Mouse (Mus musculus) MEL (cell line): Measurements from ENCODE around the gene Rab26. TPM values are rescaled to one million over a fixed set of nuclear protein-coding genes. Genes with fewer than 3 reads are reported as not detected.

Experiments
- DNase-seq: peaks from one replicate; pipeline ENCODE4 v3.0.0; 2011; ENCODE audit warnings: low read depth, low spot score
- H3K27ac ChIP-seq: 2 replicates; pipeline ENCODE4 v1.5.1; 2012; ENCODE audit warnings: low read depth, mild to moderate bottlenecking, control low read depth, low read length, moderate library complexity; ENCODE audit not compliant: control insufficient read depth
- H3K27me3 ChIP-seq, 2 experiments: fragments of 150-350 bp in 1 of 2; sonication (generic) in 1 of 2; 2 replicates each; pipeline ENCODE4 v1.6.1; 2012; ENCODE audit warnings: low read length in 2 of 2, mild to moderate bottlenecking in 2 of 2, improper control_type of control experiment in 1 of 2, moderate library complexity in 1 of 2; ENCODE audit not compliant: insufficient read depth in 2 of 2, control insufficient read depth in 1 of 2
- H3K36me3 ChIP-seq, 2 experiments: 2 replicates each; pipeline ENCODE4 v1.6.1; 2012 to 2014; ENCODE audit warnings: low read length in 2 of 2, improper control_type of control experiment in 1 of 2, inconsistent platforms in 1 of 2, mild to moderate bottlenecking in 1 of 2; ENCODE audit not compliant: insufficient read depth in 2 of 2, control insufficient read depth in 1 of 2
- H3K4me1 ChIP-seq, 2 experiments: fragments of 150-350 bp in 1 of 2; sonication (generic) in 1 of 2; 2 replicates each; pipeline ENCODE4 v1.6.1; 2012; ENCODE audit warnings: low read length in 2 of 2, improper control_type of control experiment in 1 of 2, mild to moderate bottlenecking in 1 of 2; ENCODE audit not compliant: insufficient read depth in 2 of 2, control insufficient read depth in 1 of 2
- H3K4me3 ChIP-seq, 2 experiments: fragments of 150-350 bp in 1 of 2; sonication (generic) in 1 of 2; 2 replicates each; pipeline ENCODE4 v1.5.1; 2012; ENCODE audit warnings: low read depth in 2 of 2, low read length in 2 of 2, mild to moderate bottlenecking in 2 of 2, moderate library complexity in 2 of 2, control low read depth in 1 of 2, improper control_type of control experiment in 1 of 2; ENCODE audit not compliant: control insufficient read depth in 1 of 2, insufficient read depth in 1 of 2
- H3K79me2 ChIP-seq: 2 replicates; pipeline ENCODE4 v1.6.1; 2012; ENCODE audit warnings: mild to moderate bottlenecking, low read length, moderate library complexity; ENCODE audit not compliant: control insufficient read depth, poor library complexity, insufficient read depth
- H3K9ac ChIP-seq: 2 replicates; pipeline ENCODE4 v1.6.1; 2012; ENCODE audit warnings: low read depth, mild to moderate bottlenecking, control low read depth, low read length, moderate library complexity; ENCODE audit not compliant: control insufficient read depth, poor library complexity, severe bottlenecking
- H3K9me3 ChIP-seq: fragments of 150-350 bp; sonication (generic); replicated peaks from 2 replicates; pipeline ENCODE4 v1.6.1; 2012; ENCODE audit warnings: mild to moderate bottlenecking, low read length, improper control_type of control experiment, moderate library complexity; ENCODE audit not compliant: insufficient read depth
- CHD1 ChIP-seq: IDR thresholded peaks from 2 replicates; pipeline ENCODE4 v1.6.1; 2012; ENCODE audit warnings: low read depth, mild to moderate bottlenecking, inconsistent platforms, low read length, improper control_type of control experiment
- ETS1 ChIP-seq: IDR thresholded peaks from 2 replicates; pipeline ENCODE4 v1.6.1; 2012; ENCODE audit warnings: low read depth, mild to moderate bottlenecking, inconsistent platforms, low read length, improper control_type of control experiment, moderate library complexity
- GATA1 ChIP-seq: IDR thresholded peaks from 2 replicates; pipeline ENCODE4 v1.6.1; 2011; ENCODE audit warnings: low read depth, low read length, improper control_type of control experiment
- JUND ChIP-seq: IDR thresholded peaks from 2 replicates; pipeline ENCODE4 v1.6.1; 2011; ENCODE audit warnings: low read depth, mild to moderate bottlenecking, improper control_type of control experiment, low read length
- MAX ChIP-seq: IDR thresholded peaks from 2 replicates; pipeline ENCODE4 v1.6.1; 2011; ENCODE audit warnings: low read length, improper control_type of control experiment
- MAZ ChIP-seq: IDR thresholded peaks from 2 replicates; pipeline ENCODE4 v1.6.1; 2012; ENCODE audit warnings: low read depth, mild to moderate bottlenecking, inconsistent platforms, low read length, improper control_type of control experiment
- MEF2A ChIP-seq: IDR thresholded peaks from 2 replicates; pipeline ENCODE4 v1.6.1; 2014; ENCODE audit warnings: low read depth, mild to moderate bottlenecking, inconsistent platforms, low read length, improper control_type of control experiment; ENCODE audit not compliant: poor library complexity, insufficient replicate concordance, severe bottlenecking; ENCODE audit errors: extremely low read depth
- MYB ChIP-seq: IDR thresholded peaks from 2 replicates; pipeline ENCODE4 v1.6.1; 2011; ENCODE audit warnings: mild to moderate bottlenecking, low read depth, low read length, improper control_type of control experiment
- MYC ChIP-seq: IDR thresholded peaks from 2 replicates; pipeline ENCODE4 v1.6.1; 2011; ENCODE audit warnings: low read depth, mild to moderate bottlenecking, low read length, improper control_type of control experiment, moderate library complexity
- POLR2A ChIP-seq, 2 experiments: IDR thresholded peaks; 2 replicates each; pipeline ENCODE4 v1.6.1; 2011 to 2012; ENCODE audit warnings: low read length in 2 of 2, mild to moderate bottlenecking in 2 of 2, control low read depth in 1 of 2, improper control_type of control experiment in 1 of 2, low read depth in 1 of 2, moderate library complexity in 1 of 2; ENCODE audit not compliant: control insufficient read depth in 1 of 2, insufficient read depth in 1 of 2, poor library complexity in 1 of 2
- RCOR1 ChIP-seq: IDR thresholded peaks from 2 replicates; pipeline ENCODE4 v1.6.1; 2012; ENCODE audit warnings: low read depth, mild to moderate bottlenecking, inconsistent platforms, low read length, improper control_type of control experiment
- SIN3A ChIP-seq: IDR thresholded peaks from 2 replicates; pipeline ENCODE4 v1.6.1; 2012; ENCODE audit warnings: low read length, improper control_type of control experiment, inconsistent platforms
- TCF12 ChIP-seq: IDR thresholded peaks from 2 replicates; pipeline ENCODE4 v1.6.1; 2014; ENCODE audit warnings: low read depth, mild to moderate bottlenecking, inconsistent platforms, low read length, improper control_type of control experiment, moderate library complexity
- ZC3H11A ChIP-seq: IDR thresholded peaks from 2 replicates; pipeline ENCODE4 v1.6.1; 2012; ENCODE audit warnings: low read depth, mild to moderate bottlenecking, inconsistent platforms, low read length, improper control_type of control experiment
- ZMIZ1 ChIP-seq: IDR thresholded peaks from 2 replicates; pipeline ENCODE4 v1.6.1; 2012; ENCODE audit warnings: low read depth, mild to moderate bottlenecking, inconsistent platforms, low read length, improper control_type of control experiment, moderate library complexity
- polyA plus RNA-seq, 2 experiments: library from polyadenylated mRNA; stranded (reverse) in 1 of 2; unstranded in 1 of 2; fragments of >175 nt in 1 of 2; fragments of >200 nt in 1 of 2; gene quantifications; 2 replicates each; pipeline versions ENCODE4 v1.2.1 to v1.2.4; 2012; ENCODE audit warnings: low replicate concordance in 2 of 2, low read depth in 1 of 2; ENCODE audit not compliant: insufficient read length in 2 of 2, insufficient read depth in 1 of 2, missing spikeins in 1 of 2
- total RNA-seq: library from RNA; depleted of rRNA; stranded (reverse); fragments of 300-350 nt; gene quantifications from 2 replicates; pipeline ENCODE4 v1.2.3, GENCODE M21; 2012

Rab26 gene
- total and polyA plus RNA-seq, 3 experiments: 0.89 to 1.1 TPM; not detected in 1

DNA sequence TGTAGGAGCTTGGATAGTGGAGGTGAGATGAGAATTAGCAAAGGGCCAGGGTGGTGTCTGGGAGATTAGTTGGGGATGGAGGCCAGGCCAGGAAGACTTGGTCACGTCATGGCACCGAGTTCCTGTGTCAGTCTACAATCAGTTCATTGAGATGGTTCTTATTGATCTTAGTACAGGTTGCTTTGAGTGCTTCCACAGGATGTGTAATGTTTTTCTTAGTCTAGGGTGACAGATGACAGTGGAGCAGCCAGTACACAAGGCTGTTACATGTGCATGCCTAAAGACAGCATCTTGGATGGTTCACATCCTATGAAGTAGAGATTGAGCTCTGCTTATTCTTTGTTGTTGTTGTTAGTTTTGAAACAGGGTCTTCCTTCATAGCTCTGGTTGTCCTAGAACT lies 27.6 kb upstream of the Rab26 start:
- no peak for DNase-seq
- Histone ChIP-seq H3K9me3 (no peaks in the 10 kb centered on the region), H3K36me3 (peaks cover 0 to 13% of the 10 kb centered on the region in 2 experiments; a peak in 2 of 4 replicates), H3K79me2 (no peaks in the 10 kb centered on the region), H3K4me1 (peaks cover 4 to 18% of the 10 kb centered on the region in 2 experiments; a peak in 3 of 4 replicates), H3K9ac (no peak overlapping the region), H3K4me3 (no peak overlapping the region), H3K27me3 (no peaks in the 10 kb centered on the region), H3K27ac (peak overlapping the region; percentile 6; the same call in 1 of the 2 replicates)
- TF ChIP-seq GATA1 (no peak), POLR2A (IDR thresholded peaks at IDR 0.05; ENCODE audit: control insufficient read depth in 1 of 2, insufficient read depth in 1 of 2, low read depth in 1 of 2, low read length in 2 of 2, poor library complexity in 1 of 2) (no peak), MYB (no peak), MAZ (no peak), ZC3H11A (no peak), ETS1 (no peak), ZMIZ1 (no peak), MYC (no peak)

- H3K27me3 ChIP-seq: no peaks in the 10 kb centered on the region
- H3K27ac ChIP-seq: peak overlapping the region; percentile 6; the same call in 1 of the 2 replicates
- H3K9me3 ChIP-seq: no peaks in the 10 kb centered on the region
- peaks cover 0 to 13% of the 10 kb centered on the region in 2 experiments; a peak in 2 of 4 replicates for H3K36me3 ChIP-seq
- DNase-seq: no peak
- no peak overlapping the region for H3K9ac ChIP-seq
- peaks cover 3 to 16% of the 10 kb centered on the region in 2 experiments; a peak in 3 of 4 replicates for H3K4me1 ChIP-seq
- TF ChIP-seq ZMIZ1 (no peak), SIN3A (no peak), GATA1 (no peak), RCOR1 (no peak), CHD1 (no peak), MAX (no peak), JUND (no peak), MEF2A (no peak), TCF12 (no peak)
- H3K79me2 ChIP-seq: no peaks in the 10 kb centered on the region
- no peak overlapping the region for H3K4me3 ChIP-seq
These were observed 26.5 kb upstream of the Rab26 start for GRCm38 (mm10) chr17:24560301-24561028.
